Mouse (Mus musculus) hematopoietic stem cell, adult 5-6 weeks (primary cell): Measurements from ENCODE around the gene Rorc. TPM values are rescaled to one million over a fixed set of nuclear protein-coding genes. Genes with fewer than 3 reads are reported as not detected.

Source experiments
- ATAC-seq, 2 experiments: fragments of 125-278 bp in 1 of 2; replicated peaks in 1 of 2; 2 replicates each; pipeline ENCODE4 v1.8.0; 2016 to 2017; ENCODE audit warnings: inconsistent platforms in 2 of 2, mild to moderate bottlenecking in 2 of 2, moderate number of reproducible peaks in 2 of 2, low read depth in 1 of 2, moderate TSS enrichment in 1 of 2; ENCODE audit not compliant: low FRiP score in 2 of 2, poor library complexity in 2 of 2, severe bottlenecking in 2 of 2, insufficient read depth in 1 of 2, low TSS enrichment in 1 of 2
- total RNA-seq: library from RNA; stranded (forward); fragments of 172-1452, 232-1000 nt; gene quantifications from 2 replicates; pipeline ENCODE4 v1.2.3, GENCODE M21; 2017

Gene Rorc
- total RNA-seq, 1 experiment from 2014 or later = 0.35 TPM

DNA sequence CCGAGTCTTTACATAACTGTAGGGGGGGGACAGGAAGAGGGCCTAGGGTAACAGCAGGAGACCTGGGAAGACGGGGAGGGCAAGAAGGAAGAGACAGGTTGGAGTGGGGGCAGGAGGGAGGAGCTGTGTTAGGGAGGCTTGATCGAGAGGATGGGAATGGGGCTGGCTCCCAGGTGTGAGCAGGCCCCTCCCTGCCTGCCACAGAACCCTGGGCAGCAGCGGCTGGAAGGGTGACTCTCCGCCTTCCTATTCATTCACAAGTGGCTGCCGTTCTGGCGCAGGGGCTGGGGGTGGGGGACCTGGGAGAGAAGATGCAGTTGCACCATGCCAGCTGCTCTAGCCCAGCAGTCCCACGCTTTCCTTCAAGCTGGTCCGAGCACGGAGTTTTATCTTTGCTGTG is 496 bp downstream of the Rorc start:
- no peak for ATAC-seq

DNA sequence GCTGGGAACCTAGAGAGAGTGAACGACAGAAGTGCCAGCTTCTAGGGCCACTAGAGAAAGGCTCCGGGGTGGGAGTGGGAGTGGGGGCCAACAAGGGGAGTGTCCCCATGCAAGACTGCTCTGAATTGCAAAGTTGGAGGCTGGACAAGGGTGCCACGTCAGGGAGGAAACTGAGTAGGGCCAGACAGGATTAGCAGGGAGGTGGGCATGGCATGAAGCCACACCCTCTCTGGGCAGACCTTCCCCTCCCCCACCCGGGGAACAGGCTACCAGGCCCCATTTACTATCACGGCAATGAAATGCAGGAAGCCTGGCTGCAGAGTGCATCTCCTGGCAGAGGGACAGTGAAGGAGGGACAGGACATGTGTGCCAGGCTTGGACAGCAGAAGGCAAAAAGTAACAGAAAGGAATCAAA is 1.0 kb downstream of the Rorc start:
- ATAC-seq = no peak

GRCm38 (mm10) chr3:94374636-94375035 is 2.0 kb downstream of the Rorc start:
- ATAC-seq = no peak

DNA sequence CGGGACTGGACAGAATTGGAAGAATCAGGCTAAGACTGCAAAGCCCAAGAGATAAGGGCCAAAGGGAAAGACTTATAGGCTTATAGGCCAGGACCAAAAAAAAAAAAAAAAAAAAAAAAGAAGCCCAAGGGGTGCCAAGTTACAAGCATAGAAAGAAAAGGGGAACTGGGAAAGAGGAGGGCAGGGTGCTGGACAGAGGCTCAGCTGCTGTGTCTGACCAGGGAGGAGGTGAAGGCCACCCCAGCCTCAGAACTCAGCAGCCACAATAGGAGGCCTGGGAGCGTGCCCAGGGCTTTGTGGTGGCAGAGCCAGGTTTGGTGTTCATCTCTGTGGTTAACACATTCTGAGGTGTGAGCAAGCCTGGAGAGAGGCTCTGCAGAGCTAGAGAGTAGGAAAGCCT is 2.6 kb downstream of the Rorc start:
- ATAC-seq = peak; percentile 60 to 79

DNA sequence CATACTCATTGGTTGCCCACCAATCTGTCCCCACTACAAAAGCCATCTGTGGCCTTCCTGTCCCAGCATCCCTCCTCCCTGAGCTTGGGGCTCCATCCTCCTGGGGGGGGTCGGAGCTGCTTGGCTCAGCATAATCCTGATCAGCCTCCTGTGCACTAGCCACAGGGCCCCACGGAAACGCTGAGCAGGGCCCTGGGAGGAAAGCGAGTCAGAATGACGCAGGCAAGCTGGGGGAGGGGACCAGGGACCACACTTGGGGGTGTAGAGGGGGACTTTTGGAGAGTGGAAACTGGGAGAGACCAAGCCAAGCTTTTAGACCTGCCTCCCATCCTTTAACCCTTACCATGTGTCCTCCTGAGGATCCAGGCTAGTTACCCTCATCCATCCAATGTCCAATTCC is 3.3 kb downstream of the Rorc start:
- no peak for ATAC-seq

DNA sequence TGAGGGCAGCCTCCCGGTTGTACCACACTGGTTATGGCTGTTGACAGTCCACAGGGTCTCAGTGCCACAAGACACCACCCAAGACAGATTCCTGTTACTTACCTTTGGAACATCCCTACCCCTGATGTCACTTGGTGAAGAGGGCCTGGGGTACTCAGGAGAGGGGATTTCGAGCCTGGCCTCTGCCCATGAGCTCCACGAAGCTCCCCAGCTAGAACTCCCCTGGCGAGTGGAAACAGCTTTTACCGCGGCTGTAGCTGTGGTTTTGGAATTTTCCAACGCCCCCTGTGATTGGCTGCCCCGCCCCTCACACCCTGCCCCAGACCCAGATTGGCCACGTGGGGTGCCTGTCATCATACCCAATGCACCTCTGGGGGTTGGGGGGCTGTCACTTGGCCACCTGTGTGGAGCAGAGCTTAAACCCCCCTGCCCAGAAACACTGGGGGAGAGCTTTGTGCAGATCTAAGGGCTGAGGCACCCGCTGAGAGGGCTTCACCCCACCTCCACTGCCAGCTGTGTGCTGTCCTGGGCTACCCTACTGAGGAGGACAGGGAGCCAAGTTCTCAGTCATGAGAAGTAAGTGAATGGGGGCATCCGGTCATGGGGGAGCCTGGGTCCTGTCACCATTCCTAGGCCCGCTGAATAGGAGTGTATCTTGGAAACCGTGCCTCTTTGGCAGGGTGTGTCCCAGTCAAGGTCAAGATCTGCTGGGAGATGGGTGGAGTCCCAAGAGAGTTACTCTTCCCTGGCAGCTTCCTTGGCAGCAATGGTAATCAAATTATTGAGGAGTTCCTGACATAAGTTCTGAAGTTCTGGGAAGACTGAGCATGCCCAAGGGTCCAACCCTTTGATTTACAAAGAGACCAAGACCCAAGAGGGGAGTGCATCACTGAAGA is 4.7 kb downstream of the Rorc start:
- no peak for ATAC-seq

GRCm38 (mm10) chr3:94379831-94380510 is 7.4 kb downstream of the Rorc start:
- ATAC-seq = no peak

DNA sequence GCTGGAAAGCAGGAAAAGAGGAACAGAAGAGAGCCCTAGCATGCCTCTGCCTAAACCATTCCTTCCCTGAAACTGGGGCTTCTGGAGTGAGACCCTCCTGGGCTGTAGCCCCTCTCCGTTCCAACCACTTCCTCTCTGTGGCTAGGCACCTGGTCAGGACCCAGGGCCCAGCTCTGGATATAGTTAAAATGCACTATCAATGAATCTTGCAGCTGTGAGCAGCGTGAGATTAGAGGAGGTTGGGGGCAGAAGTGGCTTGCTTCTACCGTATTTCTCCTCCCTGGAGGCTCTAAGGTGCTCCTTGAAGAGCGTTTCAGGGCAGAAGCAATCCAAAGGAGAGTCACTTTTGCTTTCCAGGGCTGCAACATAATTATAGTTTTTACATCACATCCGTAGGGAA is 9.7 kb downstream of the Rorc start:
- ATAC-seq = peak; percentile 29 to 33; a peak in 3 of 4 replicates

GRCm38 (mm10) chr3:94383476-94383875 is 10.9 kb downstream of the Rorc start:
- ATAC-seq = no peak

DNA sequence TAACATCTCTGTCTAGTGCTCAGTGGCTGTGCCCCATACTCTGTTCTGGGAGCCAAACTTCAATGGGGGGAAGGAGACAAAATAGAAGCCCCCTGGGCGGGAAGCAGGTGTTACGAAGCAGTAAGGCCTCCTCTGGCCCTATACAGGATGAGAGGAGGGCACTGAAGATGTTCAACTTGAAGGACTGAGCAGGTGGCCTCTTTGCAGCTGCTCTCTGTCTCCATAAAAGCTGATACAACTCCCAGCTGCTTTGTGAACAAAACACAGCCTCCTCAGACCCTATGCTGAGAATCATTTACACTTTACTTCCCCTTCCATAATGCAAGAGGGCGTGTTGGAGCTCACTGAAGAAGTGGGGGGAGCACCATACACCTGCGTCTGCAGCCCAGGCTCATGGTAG is 14.1 kb downstream of the Rorc start:
- ATAC-seq = no peak

DNA sequence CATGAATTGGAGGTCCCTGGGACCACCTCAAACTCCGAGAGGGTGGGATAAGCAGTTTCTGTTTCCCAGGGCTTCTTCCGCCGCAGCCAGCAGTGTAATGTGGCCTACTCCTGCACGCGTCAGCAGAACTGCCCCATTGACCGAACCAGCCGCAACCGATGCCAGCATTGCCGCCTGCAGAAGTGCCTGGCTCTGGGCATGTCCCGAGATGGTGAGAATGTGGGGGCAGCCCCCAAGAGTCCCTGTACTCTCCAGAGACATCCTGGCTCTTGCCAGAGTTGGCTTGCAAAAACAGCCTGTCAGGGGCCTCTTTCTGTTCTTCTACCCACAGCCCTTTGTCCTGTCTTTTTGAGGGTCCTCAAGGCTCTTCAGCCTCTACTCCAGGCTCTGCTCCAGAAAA is 14.8 kb downstream of the Rorc start:
- no peak for ATAC-seq

- peak; percentile 93 to 97 for ATAC-seq
Observed at GRCm38 (mm10) chr3:94388047-94388446, 15.5 kb downstream of the Rorc start.

GRCm38 (mm10) chr3:94389420-94389819 is 16.8 kb downstream of the Rorc start:
- no peak for ATAC-seq

GRCm38 (mm10) chr3:94391001-94391400 is 18.4 kb downstream of the Rorc start:
- no peak for ATAC-seq

DNA sequence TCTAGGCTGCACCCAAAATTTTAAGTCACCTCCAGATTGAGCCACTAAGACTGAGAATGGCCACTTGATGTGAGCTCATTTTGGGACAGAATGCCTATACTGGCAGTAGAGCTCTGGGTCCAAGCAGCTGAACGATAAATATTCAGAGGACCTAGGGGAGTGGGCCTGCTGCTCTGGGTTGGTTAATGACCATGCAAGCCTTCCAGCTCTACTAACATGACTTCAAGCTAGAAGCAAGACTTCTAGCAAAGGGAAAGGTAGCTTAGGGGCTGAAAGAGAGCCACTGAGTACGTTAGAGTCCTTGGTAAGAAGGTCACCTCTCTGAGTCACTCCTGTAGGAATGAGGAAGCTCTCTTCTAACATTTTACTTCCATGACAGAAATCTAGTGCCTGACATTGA is 19.5 kb downstream of the Rorc start:
- ATAC-seq = no peak

GRCm38 (mm10) chr3:94393049-94393448 is 20.5 kb downstream of the Rorc start:
- ATAC-seq = no peak

DNA sequence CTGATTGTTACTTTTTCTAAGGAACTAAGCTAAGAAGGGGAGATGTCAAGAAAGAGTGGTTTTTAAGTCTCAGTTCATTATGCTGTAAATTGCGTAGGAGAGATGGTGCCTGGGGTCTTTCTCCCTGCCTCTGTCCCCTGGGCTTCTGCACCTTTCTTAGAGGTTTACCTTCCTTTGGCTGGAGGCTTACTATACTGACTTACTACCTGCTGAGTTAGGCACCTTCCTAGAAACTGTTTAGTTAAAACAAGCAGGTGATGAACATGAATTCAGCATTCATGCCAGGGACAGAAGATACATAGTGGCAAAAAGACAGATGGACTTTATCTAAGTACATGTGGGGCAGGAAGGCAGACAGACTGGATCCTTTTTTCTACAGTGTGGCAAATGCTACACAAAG is 23.7 kb downstream of the Rorc start:
- ATAC-seq = no peak

DNA sequence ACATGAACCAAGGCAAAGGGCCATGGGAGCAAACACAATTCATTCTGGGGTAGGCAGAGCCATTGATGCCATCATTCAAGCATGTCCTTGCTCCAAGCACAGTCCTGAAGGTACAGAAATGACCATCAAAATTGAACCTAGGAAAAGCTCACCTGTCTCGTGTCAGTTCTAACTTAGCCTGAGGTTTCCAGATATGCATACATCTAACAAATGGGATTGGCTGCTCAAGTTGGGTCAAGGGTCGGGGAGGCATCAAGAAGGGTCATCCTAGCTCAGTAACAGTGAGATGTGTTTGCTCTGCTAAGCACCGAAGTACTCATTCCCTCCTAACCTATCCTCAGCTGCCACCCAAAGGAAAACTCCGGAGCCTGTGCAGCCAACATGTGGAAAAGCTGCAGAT is 24.3 kb downstream of the Rorc start:
- ATAC-seq = no peak

DNA sequence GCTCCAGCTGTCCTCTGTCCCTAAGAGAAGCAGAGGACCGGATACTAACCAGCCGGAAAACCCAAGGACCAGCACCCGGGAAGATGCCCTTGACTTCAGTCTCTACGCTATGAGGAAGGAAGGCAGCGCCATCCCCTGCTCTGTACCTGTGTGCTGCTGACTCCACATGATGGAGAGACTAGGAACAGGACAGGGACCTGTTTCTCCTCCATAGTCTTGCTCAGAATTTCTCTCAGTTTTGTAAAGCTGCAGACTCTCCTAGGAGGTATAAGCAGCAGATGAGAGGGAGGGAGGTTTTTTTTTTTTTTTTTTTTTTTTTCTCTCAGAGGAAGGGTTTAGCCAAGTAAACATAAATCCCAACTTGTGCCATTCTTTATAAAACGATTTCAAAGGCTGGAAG is 25.6 kb downstream of the Rorc start, which contains the start of gene Lingo4:
TSS of gene Lingo4 (plus strand) at position 301 of the 400 bp plus-strand sequence.
- no peak for ATAC-seq
